In the genomic region with DNA sequence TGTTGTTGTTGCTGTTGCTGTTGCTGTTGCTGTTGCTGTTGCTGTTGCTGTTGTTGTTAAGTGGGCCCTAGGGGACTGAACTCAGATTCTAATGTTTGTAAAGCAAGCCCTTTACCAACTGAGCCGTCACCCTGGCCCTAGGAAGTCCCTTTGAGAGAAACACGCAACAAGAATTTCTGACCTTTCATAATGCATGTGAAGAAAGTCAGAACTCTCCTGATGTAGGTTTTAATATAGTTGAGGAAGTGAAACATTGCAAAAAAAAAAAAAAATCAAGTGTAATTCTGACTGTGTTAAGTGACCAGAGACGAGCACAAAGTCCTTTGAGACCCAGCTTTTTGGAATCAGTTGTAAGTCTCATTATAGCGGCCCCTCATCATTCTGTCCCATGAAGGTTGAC, we compare ENCODE assay signal across 21 mouse cellular contexts. TPM values are rescaled to one million over a fixed set of nuclear protein-coding genes. Genes with fewer than 3 reads are reported as not detected.
DNase-seq lines count a peak whose midpoint lies in the region; ATAC-seq and TF ChIP-seq lines count a peak whose summit lies in the region.
"Had no signal": no experiment of that assay in that cellular context is flagged by ENCODE, and none has a peak within 500 bp of the region (broad histone marks: within the 10 kb centered on the region; RNA-seq: fewer than 3 reads in every experiment).

No protein-coding gene starts in this region.

- H3K9me3 ChIP-seq in hindbrain, embryonic 14.5 days (ENCODE audit: control insufficient read depth, low read length): no peaks in the 10 kb centered on the region
- no peaks in the 10 kb centered on the region for H3K9me3 ChIP-seq in hindbrain, embryonic 16.5 days (ENCODE audit: control insufficient read depth, low read length)
- no peaks in the 10 kb centered on the region for H3K9me3 ChIP-seq in liver, embryonic 16.5 days (replicated peaks; ENCODE audit: control insufficient read depth, low read length)
- no peaks in the 10 kb centered on the region for H3K9me3 ChIP-seq in liver, embryonic 12.5 days (replicated peaks)
- H3K9me3 ChIP-seq: forebrain, embryonic 10.5 days; hindbrain, embryonic 10.5 days; midbrain, embryonic 13.5 days; neural tube, embryonic 15.5 days had no signal

- H3K9ac ChIP-seq in hindbrain, embryonic 14.5 days: no peak overlapping the region
- no peak overlapping the region for H3K9ac ChIP-seq in hindbrain, embryonic 16.5 days (ENCODE audit: low read depth, low read length)
- H3K9ac ChIP-seq in liver, embryonic 16.5 days (ENCODE audit: low read depth, low read length): no peak overlapping the region
- H3K9ac ChIP-seq in liver, embryonic 12.5 days: no peak overlapping the region
- H3K9ac ChIP-seq: liver, embryonic 14.5 days; midbrain, embryonic 13.5 days; neural tube, embryonic 15.5 days had no signal

- no peaks in the 10 kb centered on the region for H3K4me1 ChIP-seq in hindbrain, embryonic 14.5 days (replicated peaks; ENCODE audit: control insufficient read depth, insufficient read depth, low read length)
- H3K4me1 ChIP-seq in hindbrain, embryonic 16.5 days (ENCODE audit: control insufficient read depth, insufficient read depth, low read depth, low read length): no peaks in the 10 kb centered on the region
- no peaks in the 10 kb centered on the region; the same call in 1 of the 2 replicates for H3K4me1 ChIP-seq in liver, embryonic 16.5 days (ENCODE audit: control insufficient read depth, low read depth, low read length)
- H3K4me1 ChIP-seq in liver, embryonic 12.5 days: peaks cover 11% of the 10 kb centered on the region; the same call in 1 of the 2 replicates
- H3K4me1 ChIP-seq in bone marrow, adult 2 months (ENCODE audit: control insufficient read depth, insufficient read depth, low read length): peaks cover 6% of the 10 kb centered on the region
- H3K4me1 ChIP-seq: midbrain, embryonic 13.5 days; neural tube, embryonic 15.5 days had no signal

- H3K27ac ChIP-seq in hindbrain, embryonic 14.5 days: no peak overlapping the region
- no peak overlapping the region for H3K27ac ChIP-seq in hindbrain, embryonic 16.5 days (ENCODE audit: low read depth, low read length)
- peak overlapping the region; percentile 34; the same call in 1 of the 2 replicates for H3K27ac ChIP-seq in liver, embryonic 16.5 days (ENCODE audit: low read length)
- no peak overlapping the region for H3K27ac ChIP-seq in liver, embryonic 12.5 days
- peak overlapping the region; percentile 85 for H3K27ac ChIP-seq in bone marrow, adult 2 months (ENCODE audit: control insufficient read depth, insufficient read depth, low read depth, low read length, poor library complexity)
- H3K27ac ChIP-seq: forebrain, embryonic 10.5 days; heart, adult 2 months; hindbrain, embryonic 10.5 days; liver, embryonic 14.5 days; midbrain, embryonic 13.5 days; neural tube, embryonic 15.5 days had no signal

- WGBS in hindbrain, embryonic 14.5 days: 61% methylated on average over 4 of the region's 4 CpGs
- 66% methylated on average over 4 of the region's 4 CpGs for WGBS in hindbrain, embryonic 16.5 days
- WGBS in liver, embryonic 16.5 days (ENCODE audit: insufficient replicate concordance): 53% methylated on average over 4 of the region's 4 CpGs
- WGBS in liver, embryonic 12.5 days (ENCODE audit: insufficient replicate concordance): 73% methylated on average over 4 of the region's 4 CpGs
- 36% methylated on average over 4 of the region's 4 CpGs for WGBS in bone marrow, adult 2 months

- no peak overlapping the region for H3K4me3 ChIP-seq in hindbrain, embryonic 14.5 days (replicated peaks; ENCODE audit: low read length)
- H3K4me3 ChIP-seq in hindbrain, embryonic 16.5 days (ENCODE audit: low read length): no peak overlapping the region
- no peak overlapping the region for H3K4me3 ChIP-seq in liver, embryonic 16.5 days (ENCODE audit: low read depth, low read length)
- no peak overlapping the region for H3K4me3 ChIP-seq in liver, embryonic 12.5 days
- H3K4me3 ChIP-seq in bone marrow, adult 2 months (replicated peaks; ENCODE audit: control insufficient read depth, low read depth, low read length): no peak overlapping the region
- H3K4me3 ChIP-seq: forebrain, embryonic 10.5 days; heart, adult 2 months; hindbrain, embryonic 10.5 days; midbrain, embryonic 13.5 days; myocyte; neural tube, embryonic 15.5 days had no signal

- TF ChIP-seq POLR2A in bone marrow, adult 2 months (IDR thresholded peaks at IDR 0.05; ENCODE audit: borderline replicate concordance, control insufficient read depth, low read depth, low read length): no peak

- H3K27me3 ChIP-seq in hindbrain, embryonic 14.5 days (ENCODE audit: control insufficient read depth, insufficient read depth, low read length): no peaks in the 10 kb centered on the region
- no peaks in the 10 kb centered on the region for H3K27me3 ChIP-seq in hindbrain, embryonic 16.5 days (replicated peaks; ENCODE audit: control insufficient read depth, insufficient read depth, low read length)
- no peaks in the 10 kb centered on the region for H3K27me3 ChIP-seq in liver, embryonic 16.5 days (ENCODE audit: control insufficient read depth, insufficient read depth, low read depth, low read length)
- no peaks in the 10 kb centered on the region for H3K27me3 ChIP-seq in liver, embryonic 12.5 days (replicated peaks)
- H3K27me3 ChIP-seq: midbrain, embryonic 13.5 days; neural tube, embryonic 15.5 days had no signal

- no peak for DNase-seq in hindbrain, embryonic 14.5 days (ENCODE audit: low spot score)

- no peak overlapping the region for H3K4me2 ChIP-seq in hindbrain, embryonic 14.5 days (replicated peaks)
- no peak overlapping the region for H3K4me2 ChIP-seq in hindbrain, embryonic 16.5 days (ENCODE audit: low read length)
- no peak overlapping the region for H3K4me2 ChIP-seq in liver, embryonic 16.5 days (ENCODE audit: low read depth, low read length)
- H3K4me2 ChIP-seq in liver, embryonic 12.5 days: no peak overlapping the region
- H3K4me2 ChIP-seq: midbrain, embryonic 13.5 days; neural tube, embryonic 15.5 days had no signal

- no peaks in the 10 kb centered on the region for H3K36me3 ChIP-seq in hindbrain, embryonic 14.5 days (replicated peaks; ENCODE audit: control insufficient read depth, insufficient read depth)
- H3K36me3 ChIP-seq in hindbrain, embryonic 16.5 days (ENCODE audit: control insufficient read depth, insufficient read depth, low read length): no peaks in the 10 kb centered on the region
- no peaks in the 10 kb centered on the region for H3K36me3 ChIP-seq in liver, embryonic 16.5 days (ENCODE audit: control insufficient read depth, insufficient read depth)
- no peaks in the 10 kb centered on the region for H3K36me3 ChIP-seq in liver, embryonic 12.5 days
- H3K36me3 ChIP-seq: forebrain, embryonic 10.5 days; hindbrain, embryonic 10.5 days; midbrain, embryonic 13.5 days; neural tube, embryonic 15.5 days had no signal

- no peak for TF ChIP-seq CTCF in bone marrow, adult 2 months (IDR thresholded peaks at IDR 0.05; ENCODE audit: control insufficient read depth, insufficient read depth, low read length)

- peak; percentile 3 for ATAC-seq in hindbrain, embryonic 14.5 days (ENCODE audit: low FRiP score)
- ATAC-seq in hindbrain, embryonic 16.5 days: no peak
- ATAC-seq in liver, embryonic 16.5 days (ENCODE audit: low read depth): no peak
- ATAC-seq in liver, embryonic 12.5 days: no peak
- ATAC-seq in megakaryocyte, adult 5-6 weeks (ENCODE audit: poor library complexity, severe bottlenecking): peak; percentile 65
- ATAC-seq in erythroblast, adult 5-6 weeks (replicated peaks; ENCODE audit: low FRiP score, poor library complexity, severe bottlenecking): no peak

RNA-seq across cellular contexts. Expression of gene Pla2g7, which starts 10.8 kb away (rescaled TPM):
- polyA plus RNA-seq in hindbrain, embryonic 14.5 days (2014; fragmentation: Nextera tagmentation; extraction: Ambion mirVana): 105 and 113 TPM in 2 replicates
- polyA plus RNA-seq in hindbrain, embryonic 16.5 days (2015; fragmentation: Nextera tagmentation; extraction: Ambion mirVana): 148 and 226 TPM in 2 replicates
- polyA plus RNA-seq in liver, embryonic 16.5 days (2015; fragmentation: Nextera tagmentation; extraction: Ambion mirVana): 33.6 and 35.9 TPM in 2 replicates
- polyA plus RNA-seq in liver, embryonic 12.5 days (2016; fragmentation: Nextera tagmentation; extraction: Ambion mirVana): 3.6 TPM in 2 replicates
- polyA plus RNA-seq in bone marrow, adult 2 months (2011; ENCODE audit: insufficient read depth, insufficient read length, low replicate concordance, missing spikeins): 3.7 and 16.1 TPM in 2 replicates
- 48.9 and 55.2 TPM in 2 replicates for total RNA-seq in megakaryocyte, adult 5-6 weeks (2015)
- total RNA-seq in megakaryocyte, adult 5-6 weeks (2017): 36.2 and 37.2 TPM in 2 replicates
- 11.5 and 12.1 TPM in 2 replicates for total RNA-seq in erythroblast, adult 5-6 weeks (2015; ENCODE audit: low replicate concordance)
- total RNA-seq in erythroblast, adult 5-6 weeks (2017; ENCODE audit: low replicate concordance): 7.0 and 7.8 TPM in 2 replicates

RNA-seq across cellular contexts. Expression of gene Ankrd66, which starts 13.7 kb away (rescaled TPM):
- polyA plus RNA-seq in hindbrain, embryonic 14.5 days (2014; fragmentation: Nextera tagmentation; extraction: Ambion mirVana): 0.94 and 2.1 TPM in 2 replicates
- 1.1 and 1.3 TPM in 2 replicates for polyA plus RNA-seq in hindbrain, embryonic 16.5 days (2015; fragmentation: Nextera tagmentation; extraction: Ambion mirVana)
- not detected in 2 replicates for polyA plus RNA-seq in liver, embryonic 16.5 days (2015; fragmentation: Nextera tagmentation; extraction: Ambion mirVana)
- not detected in 2 replicates for polyA plus RNA-seq in liver, embryonic 12.5 days (2016; fragmentation: Nextera tagmentation; extraction: Ambion mirVana)
- polyA plus RNA-seq in bone marrow, adult 2 months (2011; ENCODE audit: insufficient read depth, insufficient read length, low replicate concordance, missing spikeins): 3.9 TPM in 1 of 2 replicates, not detected in the other
- 0.62 and 1.8 TPM in 2 replicates for total RNA-seq in megakaryocyte, adult 5-6 weeks (2015)
- total RNA-seq in megakaryocyte, adult 5-6 weeks (2017): 0.18 TPM in 1 of 2 replicates, not detected in the other
- not detected in 2 replicates for total RNA-seq in erythroblast, adult 5-6 weeks (2015; ENCODE audit: low replicate concordance)
- 0.56 TPM in 1 of 2 replicates, not detected in the other for total RNA-seq in erythroblast, adult 5-6 weeks (2017; ENCODE audit: low replicate concordance)
- total RNA-seq: adrenal gland, postnatal 36 days; heart, adult 2 months had no signal
- polyA plus RNA-seq: heart, embryonic 16.5 days had no signal

RNA-seq across cellular contexts. Expression of gene Mep1a, which starts 54.5 kb away (rescaled TPM):
- polyA plus RNA-seq in hindbrain, embryonic 14.5 days (2014; fragmentation: Nextera tagmentation; extraction: Ambion mirVana): 0.09 and 0.12 TPM in 2 replicates
- polyA plus RNA-seq in hindbrain, embryonic 16.5 days (2015; fragmentation: Nextera tagmentation; extraction: Ambion mirVana): 0.06 and 0.20 TPM in 2 replicates
- polyA plus RNA-seq in liver, embryonic 16.5 days (2015; fragmentation: Nextera tagmentation; extraction: Ambion mirVana): 0.07 and 0.24 TPM in 2 replicates
- not detected in 2 replicates for polyA plus RNA-seq in liver, embryonic 12.5 days (2016; fragmentation: Nextera tagmentation; extraction: Ambion mirVana)
- 2.7 TPM in 1 of 2 replicates, not detected in the other for polyA plus RNA-seq in bone marrow, adult 2 months (2011; ENCODE audit: insufficient read depth, insufficient read length, low replicate concordance, missing spikeins)
- not detected in 2 replicates for total RNA-seq in megakaryocyte, adult 5-6 weeks (2015)
- total RNA-seq in megakaryocyte, adult 5-6 weeks (2017): not detected in 2 replicates
- not detected in 2 replicates for total RNA-seq in erythroblast, adult 5-6 weeks (2015; ENCODE audit: low replicate concordance)
- total RNA-seq in erythroblast, adult 5-6 weeks (2017; ENCODE audit: low replicate concordance): not detected in 2 replicates
- total RNA-seq: adrenal gland, postnatal 36 days; heart, adult 2 months; layer of hippocampus, adult 18-20 months; layer of hippocampus, postnatal 36 days; left cerebral cortex, postnatal 4 days had no signal
- polyA plus RNA-seq: C2C12; forebrain, embryonic 10.5 days; heart, adult 2 months; hindbrain, embryonic 10.5 days; myocyte; urinary bladder, adult 2 months had no signal

Comparison
In these comparisons a context has a peak if more than half of its experiments do, and no peak if none do; other contexts are left out.
1. ATAC-seq: peak in hindbrain, embryonic 14.5 days (single experiment) and megakaryocyte, adult 5-6 weeks (single experiment); none in hindbrain, embryonic 16.5 days (single experiment), liver, embryonic 16.5 days (single experiment), liver, embryonic 12.5 days (single experiment) and erythroblast, adult 5-6 weeks (single experiment).
2. H3K27ac ChIP-seq: peak in liver, embryonic 16.5 days (single experiment) and bone marrow, adult 2 months (single experiment); none in hindbrain, embryonic 14.5 days (single experiment), hindbrain, embryonic 16.5 days (single experiment) and liver, embryonic 12.5 days (single experiment).